ENCODE assay signal across 9 mouse cellular contexts in genomic region chr19:32595131-32595505, GRCm38 (mm10). TPM values are rescaled to one million over a fixed set of nuclear protein-coding genes. Genes with fewer than 3 reads are reported as not detected.
A peak's percentile ranks its signal among the peaks of the same experiment; 100 is the strongest.
DNase-seq lines count a peak whose midpoint lies in the region; ATAC-seq and TF ChIP-seq lines count a peak whose summit lies in the region.
"Had no signal": no experiment of that assay in that cellular context is flagged by ENCODE, and none has a peak within 500 bp of the region (broad histone marks: within the 10 kb centered on the region; RNA-seq: fewer than 3 reads in every experiment).

No protein-coding gene starts in this region.

- H3K4me1 ChIP-seq in kidney, embryonic 15.5 days, result peaks cover 21% of the 10 kb centered on the region
- H3K4me1 ChIP-seq in cortical plate, adult 2 months (ENCODE audit: control insufficient read depth, insufficient read depth, low read length), result peaks cover 2% of the 10 kb centered on the region; the same call in 1 of the 2 replicates
- H3K4me1 ChIP-seq in intestine, embryonic 14.5 days (replicated peaks; ENCODE audit: control insufficient read depth, insufficient read depth, low read length), result no peaks in the 10 kb centered on the region

- 16% methylated on average over 8 of the region's 8 CpGs for WGBS in kidney, embryonic 15.5 days
- 25% methylated on average over 8 of the region's 8 CpGs for WGBS in intestine, embryonic 14.5 days

- H3K9ac ChIP-seq in kidney, embryonic 15.5 days, result peak overlapping the region; percentile 50
- H3K9ac ChIP-seq in intestine, embryonic 14.5 days (ENCODE audit: low read length), result peak overlapping the region; percentile 59

- no peak overlapping the region for H3ac ChIP-seq in myocyte (ENCODE audit: control insufficient read depth, insufficient read length)

- H3K4me2 ChIP-seq in kidney, embryonic 15.5 days, result peak overlapping the region; percentile 91
- H3K4me2 ChIP-seq in intestine, embryonic 14.5 days (ENCODE audit: low read length), result peak overlapping the region; percentile 63
- H3K4me2 ChIP-seq in myocyte (ENCODE audit: low read depth), result peak overlapping the region; percentile 60

- no peak for TF ChIP-seq CTCF in cortical plate, adult 2 months (IDR thresholded peaks at IDR 0.05; ENCODE audit: extremely low read depth, insufficient read depth, low read length)

- DNase-seq in kidney, postnatal 4 days, result no peak
- DNase-seq in intestine, embryonic 14.5 days (ENCODE audit: low spot score), result no peak
- no peak for DNase-seq in left cerebral cortex, postnatal 36 days (ENCODE audit: low spot score in 2 of 2)
- no peak for DNase-seq in c-Kit-positive CD71-positive TER-119-positive erythroid progenitor cells, embryonic 14.5 days (ENCODE audit: low spot score)
- no peak for DNase-seq in layer of hippocampus, adult 9-10 months (ENCODE audit: low spot score)

- H3K79me2 ChIP-seq in myocyte (ENCODE audit: control insufficient read depth, insufficient read depth), result no peaks in the 10 kb centered on the region

- no peaks in the 10 kb centered on the region for H3K9me3 ChIP-seq in kidney, embryonic 15.5 days (replicated peaks)
- H3K9me3 ChIP-seq in intestine, embryonic 14.5 days (ENCODE audit: control insufficient read depth, low read length), result no peaks in the 10 kb centered on the region

- intact Hi-C loops in left cerebral cortex, postnatal 36 days (cut with DNase I), result no loop called here

- H3K27me3 ChIP-seq in kidney, embryonic 15.5 days, result peaks cover 17% of the 10 kb centered on the region
- H3K27me3 ChIP-seq in intestine, embryonic 14.5 days (replicated peaks; ENCODE audit: control insufficient read depth, insufficient read depth, low read length), result peaks cover 19% of the 10 kb centered on the region
- H3K27me3 ChIP-seq in myocyte (ENCODE audit: control insufficient read depth, insufficient read depth, insufficient read length), result peaks cover 15% of the 10 kb centered on the region
- H3K27me3 ChIP-seq: Patski had no signal

- no peak overlapping the region for H3K27ac ChIP-seq in kidney, embryonic 15.5 days
- H3K27ac ChIP-seq in cortical plate, adult 2 months (ENCODE audit: insufficient read depth, low read length), result no peak overlapping the region
- H3K27ac ChIP-seq in intestine, embryonic 14.5 days (ENCODE audit: low read depth), result no peak overlapping the region

- peak overlapping the region; percentile 69 for H3K4me3 ChIP-seq in kidney, embryonic 15.5 days (replicated peaks)
- peak overlapping the region; percentile 39; the same call in 1 of the 2 replicates for H3K4me3 ChIP-seq in cortical plate, adult 2 months (ENCODE audit: insufficient read depth, low read length)
- peak overlapping the region; percentile 57 for H3K4me3 ChIP-seq in intestine, embryonic 14.5 days (ENCODE audit: low read depth, low read length)
- H3K4me3 ChIP-seq in myocyte, result no peak overlapping the region

- no peak for ATAC-seq in kidney, embryonic 15.5 days (replicated peaks; ENCODE audit: low FRiP score)
- no peak; the same call in 1 of the 2 replicates for ATAC-seq in intestine, embryonic 14.5 days (replicated peaks; ENCODE audit: low FRiP score, low TSS enrichment, low read depth)

- H3K36me3 ChIP-seq in kidney, embryonic 15.5 days, result no peaks in the 10 kb centered on the region
- H3K36me3 ChIP-seq in intestine, embryonic 14.5 days (ENCODE audit: control insufficient read depth, insufficient read depth, low read length), result no peaks in the 10 kb centered on the region
- no peaks in the 10 kb centered on the region for H3K36me3 ChIP-seq in myocyte (ENCODE audit: control insufficient read depth, insufficient read depth)

- TF ChIP-seq POLR2A in cortical plate, adult 2 months (IDR thresholded peaks at IDR 0.05; ENCODE audit: extremely low read depth, insufficient read depth, low read length), result no peak
- TF ChIP-seq POLR2A in myocyte (IDR thresholded peaks at IDR 0.05; ENCODE audit: insufficient read length, low read depth), result no peak

TF ChIP-seq in myocyte, 11 proteins besides CTCF, POLR2A, EP300 and RAD21:
- TF ChIP-seq TCF3 (IDR thresholded peaks at IDR 0.05; ENCODE audit: insufficient read length, low read depth) (no peak), POLR2AphosphoS2 (IDR thresholded peaks at IDR 0.05; ENCODE audit: insufficient read length, low read depth) (no peak), USF1 (IDR thresholded peaks at IDR 0.05; ENCODE audit: low read depth) (no peak), REST (IDR thresholded peaks at IDR 0.05; ENCODE audit: insufficient read depth, insufficient read length) (no peak), E2F4 (IDR thresholded peaks at IDR 0.05; ENCODE audit: insufficient read depth) (no peak), CEBPB (IDR thresholded peaks at IDR 0.05; ENCODE audit: insufficient read depth, poor library complexity, severe bottlenecking) (no peak), MYOD1 (IDR thresholded peaks at IDR 0.05; ENCODE audit: control insufficient read depth in 1 of 3, insufficient read length in 2 of 3, low read depth in 2 of 3) (no peak), MYOG (IDR thresholded peaks at IDR 0.05; ENCODE audit: control insufficient read depth in 1 of 3, insufficient read depth in 1 of 3, insufficient read length in 2 of 3, low read depth in 2 of 3) (no peak), MAX (IDR thresholded peaks at IDR 0.05; ENCODE audit: low read depth) (no peak), TCF12 (IDR thresholded peaks at IDR 0.05; ENCODE audit: insufficient read depth, poor library complexity, severe bottlenecking) (no peak), SRF (IDR thresholded peaks at IDR 0.05; ENCODE audit: control insufficient read depth, insufficient read length, low read depth) (no peak)

RNA-seq across cellular contexts. Expression of gene Papss2, which starts 0.5 kb away (rescaled TPM):
- 17.2 and 17.6 TPM in 2 replicates for polyA plus RNA-seq in kidney, embryonic 15.5 days (2015; fragmentation: Nextera tagmentation; extraction: Ambion mirVana)
- 8.6 and 10.3 TPM in 2 replicates for polyA plus RNA-seq in cortical plate, adult 2 months (2012; rRNA removed)
- 6.0 and 6.4 TPM in 2 replicates for polyA plus RNA-seq in intestine, embryonic 14.5 days (2014; fragmentation: Nextera tagmentation; extraction: Ambion mirVana)
- polyA plus RNA-seq in myocyte (2012; fragmentation: generic; extraction: Trizol), result 0.47 TPM
- total RNA-seq in left cerebral cortex, postnatal 36 days (2021), result 1 to 10 TPM; 7.7 to 8.0 TPM
